Mouse (Mus musculus): ENCODE data around the gene Wrap73. TPM values are rescaled to one million over a fixed set of nuclear protein-coding genes. Genes with fewer than 3 reads are reported as not detected.

Gene Wrap73
- not detected for polyA plus RNA-seq (2014; fragmentation: Illumina TruSeq; extraction: RNeasy Lipid Tissue Mini Kit (QIAGEN cat#74804); ENCODE audit: low read depth, low replicate concordance)

DNA sequence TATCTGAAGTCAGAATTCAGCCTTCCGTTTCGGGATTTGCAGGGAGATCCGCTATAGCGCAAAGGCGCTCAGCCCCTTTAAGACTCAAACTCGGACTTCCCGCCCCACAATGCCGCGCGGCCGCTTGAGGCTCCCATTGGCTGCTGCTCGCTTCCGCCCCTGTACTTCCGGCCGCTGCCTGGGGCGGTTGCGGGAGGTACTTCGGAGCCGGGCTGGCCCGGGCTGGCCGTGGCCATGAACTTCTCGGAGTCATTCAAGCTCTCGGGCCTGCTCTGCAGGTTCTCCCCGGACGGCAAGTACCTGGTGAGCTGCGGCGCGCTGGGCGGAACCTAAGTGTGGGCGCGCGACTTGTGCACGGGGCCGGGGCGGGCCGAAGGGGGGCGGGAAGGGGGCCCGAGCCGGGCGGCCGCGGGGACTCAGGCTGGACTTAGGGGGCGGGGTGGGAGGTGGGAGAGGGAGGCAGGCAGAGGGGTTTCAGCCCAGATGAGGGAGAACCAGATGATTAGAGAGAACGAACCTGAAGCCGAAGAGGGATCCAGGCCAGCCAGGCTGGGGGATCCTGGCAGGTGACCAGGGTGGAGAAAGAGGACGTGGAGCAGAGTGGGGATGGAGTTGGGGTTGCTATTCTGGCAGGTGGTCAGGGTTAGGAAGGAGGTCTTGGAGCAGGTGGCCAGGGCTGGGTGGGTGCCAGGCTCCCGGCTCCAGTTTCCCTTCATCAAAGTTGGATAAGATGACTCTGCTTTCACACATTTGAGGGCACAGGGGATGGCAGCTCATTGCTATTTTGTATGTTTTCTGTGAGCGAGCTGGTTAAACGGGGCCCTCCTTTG, at the start of gene Wrap73:
TSS of gene Wrap73 (plus strand) at position 162 of the 830 bp plus-strand sequence.

DNA sequence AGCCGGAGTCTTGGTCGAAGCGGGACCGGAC, 2.2 kb upstream of the Wrap73 start, which contains the start of gene Trp73:
TSS of gene Trp73 (minus strand) at position 27 of the 31 bp plus-strand sequence.

GRCm38 (mm10) chr4:154160538-154161390, 18.6 kb downstream of the Wrap73 start, which contains the start of gene Tprgl:
Gene Tprgl (minus strand): TSS chr4:154160666.

GRCm38 (mm10) chr4:154170506-154171150, 28.5 kb downstream of the Wrap73 start, which contains the start of gene Megf6:
Gene Megf6 (plus strand): TSS chr4:154170730.

Other genes with a start within 250 kb of the Wrap73 start
- 20.1 TPM for gene A430005L14Rik, start 185.1 kb upstream of the Wrap73 start, polyA plus RNA-seq (2014; fragmentation: Illumina TruSeq; extraction: RNeasy Lipid Tissue Mini Kit (QIAGEN cat#74804); ENCODE audit: low read depth, low replicate concordance)
- 3.2 TPM for gene Dffb, start 167.2 kb upstream of the Wrap73 start, polyA plus RNA-seq (2014; fragmentation: Illumina TruSeq; extraction: RNeasy Lipid Tissue Mini Kit (QIAGEN cat#74804); ENCODE audit: low read depth, low replicate concordance)
- gene Cep104, start 167.2 kb upstream of the Wrap73 start, polyA plus RNA-seq (2014; fragmentation: Illumina TruSeq; extraction: RNeasy Lipid Tissue Mini Kit (QIAGEN cat#74804); ENCODE audit: low read depth, low replicate concordance), result 15.5 TPM
- gene Lrrc47, start 130.6 kb upstream of the Wrap73 start, polyA plus RNA-seq (2014; fragmentation: Illumina TruSeq; extraction: RNeasy Lipid Tissue Mini Kit (QIAGEN cat#74804); ENCODE audit: low read depth, low replicate concordance), result 12.5 TPM
- 1.7 TPM for gene Smim1, start 116.1 kb upstream of the Wrap73 start, polyA plus RNA-seq (2014; fragmentation: Illumina TruSeq; extraction: RNeasy Lipid Tissue Mini Kit (QIAGEN cat#74804); ENCODE audit: low read depth, low replicate concordance)
- gene Ccdc27, start 99.7 kb upstream of the Wrap73 start, polyA plus RNA-seq (2014; fragmentation: Illumina TruSeq; extraction: RNeasy Lipid Tissue Mini Kit (QIAGEN cat#74804); ENCODE audit: low read depth, low replicate concordance), result not detected
- gene Trp73, start 2.2 kb upstream of the Wrap73 start, polyA plus RNA-seq (2014; fragmentation: Illumina TruSeq; extraction: RNeasy Lipid Tissue Mini Kit (QIAGEN cat#74804); ENCODE audit: low read depth, low replicate concordance), result not detected
- 70.5 TPM for gene Tprgl, start 18.3 kb downstream of the Wrap73 start, polyA plus RNA-seq (2014; fragmentation: Illumina TruSeq; extraction: RNeasy Lipid Tissue Mini Kit (QIAGEN cat#74804); ENCODE audit: low read depth, low replicate concordance)
- not detected for gene Megf6, start 28.4 kb downstream of the Wrap73 start, polyA plus RNA-seq (2014; fragmentation: Illumina TruSeq; extraction: RNeasy Lipid Tissue Mini Kit (QIAGEN cat#74804); ENCODE audit: low read depth, low replicate concordance)
- 0.81 TPM for gene Arhgef16, start 159.3 kb downstream of the Wrap73 start, polyA plus RNA-seq (2014; fragmentation: Illumina TruSeq; extraction: RNeasy Lipid Tissue Mini Kit (QIAGEN cat#74804); ENCODE audit: low read depth, low replicate concordance)
- not detected for gene B230104I21Rik, start 193.8 kb downstream of the Wrap73 start, polyA plus RNA-seq (2014; fragmentation: Illumina TruSeq; extraction: RNeasy Lipid Tissue Mini Kit (QIAGEN cat#74804); ENCODE audit: low read depth, low replicate concordance)

Measured in kidney, adult 10 weeks (tissue).